Mouse (Mus musculus): ENCODE measurements around the gene Psmd10. TPM values are rescaled to one million over a fixed set of nuclear protein-coding genes. Genes with fewer than 3 reads are reported as not detected.

The Psmd10 gene
- polyA plus RNA-seq (2015; fragmentation: Nextera tagmentation; extraction: Ambion mirVana): 37.1 and 40.5 TPM in 2 replicates

DNA sequence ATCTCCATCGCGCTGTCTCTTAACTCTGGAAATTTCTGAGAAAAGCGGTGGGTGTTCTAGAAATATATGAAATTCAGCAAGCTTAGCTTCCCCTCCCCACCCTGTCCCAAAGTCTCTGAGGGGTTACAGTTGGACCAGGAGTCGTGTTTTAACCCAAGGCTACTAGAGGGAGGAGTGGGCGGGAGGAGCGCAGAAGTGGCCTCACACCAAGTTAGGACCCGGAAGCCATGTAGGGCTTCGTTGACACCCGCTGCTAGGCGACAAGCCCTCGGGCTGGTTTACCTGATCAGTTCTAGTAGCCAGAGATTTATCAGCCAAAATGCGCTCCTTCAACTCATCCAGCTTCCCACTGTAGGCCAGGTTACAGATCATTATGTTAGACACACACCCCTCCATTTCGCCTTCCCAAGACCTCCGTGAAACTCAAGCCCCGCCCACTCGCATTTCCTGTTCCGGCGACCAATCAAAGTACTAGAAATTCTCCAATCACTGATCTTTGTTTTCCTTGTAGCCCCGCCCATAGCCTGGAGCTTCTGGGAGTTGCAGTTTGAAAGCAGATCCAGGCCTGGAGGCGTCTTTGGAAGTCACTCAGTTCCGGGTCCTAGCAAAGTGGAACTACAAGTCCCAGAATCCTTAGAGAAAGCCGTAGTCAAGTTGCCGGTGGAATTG, at the start of gene Psmd10, which contains the start of gene Atg4a:
Gene Psmd10 (minus strand): TSS at position 457 of the 669 bp plus-strand sequence.
Gene Atg4a (plus strand): TSS at position 636 of the 669 bp plus-strand sequence.
- DNase-seq (ENCODE audit: low spot score) (peak; percentile 98), ATAC-seq (peak; percentile 99)
- WGBS: 11% methylated on average over 23 of the region's 23 CpGs
- Histone ChIP-seq H3K9ac (replicated peaks; ENCODE audit: low read depth) (0 out of 2 replicates have a peak within 1 kb of the TSS, but pooled peaks have one; percentile 26), H3K36me3 (ENCODE audit: insufficient read depth, low read length) (no peaks in the 10 kb centered on the region), H3K27me3 (replicated peaks; ENCODE audit: insufficient read depth, low read length) (no peaks in the 10 kb centered on the region), H3K4me3 (ENCODE audit: low read depth, low read length) (peak within 1 kb of the TSS; percentile 56), H3K27ac (ENCODE audit: low read length) (no peak within 1 kb of the TSS), H3K4me2 (replicated peaks; ENCODE audit: low read depth, low read length) (peak within 1 kb of the TSS; percentile 52), H3K9me3 (ENCODE audit: low read length) (no peaks in the 10 kb centered on the region), H3K4me1 (ENCODE audit: insufficient read depth, low read depth, low read length) (no peaks in the 10 kb centered on the region)
- TF ChIP-seq EP300 (IDR thresholded peaks at IDR 0.05): no peak
- no peak for TF ChIP-seq CTCF (IDR thresholded peaks at IDR 0.05)

DNA sequence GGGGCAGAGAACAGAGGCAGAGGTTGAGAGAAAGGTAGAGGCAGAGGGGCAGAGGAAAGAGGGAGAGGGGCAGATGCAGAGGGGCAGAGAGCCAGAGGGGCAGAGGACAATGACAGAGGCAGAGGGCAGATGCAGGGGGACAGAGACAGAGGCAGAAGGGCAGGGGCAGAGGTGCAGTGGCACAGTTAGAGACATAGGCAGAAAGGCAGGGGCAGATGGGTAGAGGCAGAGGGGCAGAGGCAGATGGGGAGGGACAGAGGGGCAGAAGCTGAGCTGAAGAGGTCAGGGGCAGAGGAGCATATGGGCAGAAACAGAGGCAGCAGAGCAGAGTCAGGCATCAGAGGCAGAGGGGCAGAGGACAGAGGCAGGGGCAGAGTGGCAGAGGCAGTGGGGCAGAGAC, 42.4 kb upstream of the Psmd10 start:
- Histone ChIP-seq H3K27ac (ENCODE audit: low read length) (no peak overlapping the region), H3K9me3 (ENCODE audit: low read length) (no peaks in the 10 kb centered on the region), H3K4me3 (ENCODE audit: low read depth, low read length) (no peak overlapping the region), H3K4me2 (replicated peaks; ENCODE audit: low read depth, low read length) (no peak overlapping the region), H3K4me1 (ENCODE audit: insufficient read depth, low read depth, low read length) (no peaks in the 10 kb centered on the region), H3K27me3 (replicated peaks; ENCODE audit: insufficient read depth, low read length) (no peaks in the 10 kb centered on the region), H3K36me3 (ENCODE audit: insufficient read depth, low read length) (no peaks in the 10 kb centered on the region), H3K9ac (replicated peaks; ENCODE audit: low read depth) (no peak overlapping the region)
- DNase-seq (ENCODE audit: low spot score) (no peak), ATAC-seq (no peak)
- no peak for TF ChIP-seq EP300 (IDR thresholded peaks at IDR 0.05)
- no peak for TF ChIP-seq CTCF (IDR thresholded peaks at IDR 0.05)

DNA sequence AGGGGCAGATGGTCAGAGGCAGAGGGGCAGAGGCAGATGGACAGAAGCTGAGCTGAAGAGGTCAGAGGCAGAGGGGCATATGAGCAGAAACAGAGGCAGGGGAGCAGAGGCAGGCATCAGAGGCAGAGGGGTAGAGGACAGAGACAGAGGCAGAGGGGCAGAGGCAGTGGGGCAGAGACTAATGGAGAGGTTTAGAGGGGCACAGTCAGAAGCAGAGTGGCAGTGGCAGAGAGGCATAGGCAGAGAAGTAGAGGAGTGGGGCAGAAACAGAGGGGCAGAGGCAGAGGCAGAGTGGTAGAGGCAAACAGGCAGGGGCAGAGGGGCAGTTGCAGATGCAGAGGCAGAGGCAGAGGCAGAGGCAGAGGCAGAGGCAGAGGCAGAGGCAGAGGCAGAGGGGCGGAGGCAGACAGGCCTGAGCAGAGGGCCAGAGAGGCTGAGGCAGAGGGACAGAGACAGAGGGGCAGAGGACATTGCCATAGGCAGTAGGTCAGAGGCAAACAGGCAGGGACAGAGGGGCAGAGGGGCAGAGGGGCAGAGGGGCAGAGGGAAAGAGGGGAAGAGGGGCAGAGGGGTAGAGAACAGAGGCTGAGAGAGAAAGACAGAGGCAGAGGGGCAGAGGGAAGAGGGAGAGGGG, 41.5 kb upstream of the Psmd10 start:
- Histone ChIP-seq H3K36me3 (ENCODE audit: insufficient read depth, low read length) (no peaks in the 10 kb centered on the region), H3K4me1 (ENCODE audit: insufficient read depth, low read depth, low read length) (no peaks in the 10 kb centered on the region), H3K9ac (replicated peaks; ENCODE audit: low read depth) (no peak overlapping the region), H3K27ac (ENCODE audit: low read length) (no peak overlapping the region), H3K4me2 (replicated peaks; ENCODE audit: low read depth, low read length) (no peak overlapping the region), H3K4me3 (ENCODE audit: low read depth, low read length) (no peak overlapping the region), H3K9me3 (ENCODE audit: low read length) (no peaks in the 10 kb centered on the region), H3K27me3 (replicated peaks; ENCODE audit: insufficient read depth, low read length) (no peaks in the 10 kb centered on the region)
- no peak for ATAC-seq
- TF ChIP-seq CTCF (IDR thresholded peaks at IDR 0.05): no peak
- no peak for TF ChIP-seq EP300 (IDR thresholded peaks at IDR 0.05)
- 88% methylated on average over 1 of the region's 1 CpGs for WGBS
- no peak for DNase-seq (ENCODE audit: low spot score)

DNA sequence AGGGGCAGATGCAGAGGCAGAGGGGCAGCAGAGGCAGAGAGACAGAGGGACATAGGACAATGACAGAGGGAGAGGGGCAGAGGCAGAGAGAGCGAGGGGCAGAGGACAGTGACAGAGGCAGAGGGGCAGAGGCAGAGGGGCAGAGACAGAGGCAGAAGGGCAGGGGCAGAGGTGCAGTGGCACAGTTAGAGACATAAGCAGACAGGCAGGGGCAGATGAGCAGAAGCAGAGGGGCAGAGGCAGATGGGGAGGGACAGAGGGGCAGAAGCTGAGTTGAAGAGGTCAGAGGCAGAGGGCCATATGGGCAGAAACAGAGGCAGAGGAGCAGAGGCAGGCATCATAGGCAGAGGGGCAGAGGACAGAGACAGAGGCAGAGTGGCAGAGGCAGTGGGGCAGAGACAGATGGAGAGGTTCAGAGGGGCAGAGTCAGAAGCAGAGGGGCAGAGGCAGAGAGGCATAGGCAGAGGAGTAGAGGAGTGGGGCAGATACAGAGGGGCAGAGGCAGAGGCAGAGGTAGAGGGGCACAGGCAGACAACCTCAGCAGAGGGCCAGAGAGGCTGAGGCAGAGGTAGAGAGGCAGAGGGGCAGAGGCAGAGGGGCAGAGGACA, 40.5 kb upstream of the Psmd10 start:
- Histone ChIP-seq H3K4me1 (ENCODE audit: insufficient read depth, low read depth, low read length) (no peaks in the 10 kb centered on the region), H3K9ac (replicated peaks; ENCODE audit: low read depth) (no peak overlapping the region), H3K36me3 (ENCODE audit: insufficient read depth, low read length) (no peaks in the 10 kb centered on the region), H3K27me3 (replicated peaks; ENCODE audit: insufficient read depth, low read length) (no peaks in the 10 kb centered on the region), H3K4me3 (ENCODE audit: low read depth, low read length) (no peak overlapping the region), H3K4me2 (replicated peaks; ENCODE audit: low read depth, low read length) (no peak overlapping the region), H3K27ac (ENCODE audit: low read length) (no peak overlapping the region), H3K9me3 (ENCODE audit: low read length) (no peaks in the 10 kb centered on the region)
- ATAC-seq (peak; percentile 35), DNase-seq (ENCODE audit: low spot score) (no peak)
- TF ChIP-seq CTCF (IDR thresholded peaks at IDR 0.05) (no peak), EP300 (IDR thresholded peaks at IDR 0.05) (no peak)
- 80% methylated on average over 1 of the region's 1 CpGs for WGBS

DNA sequence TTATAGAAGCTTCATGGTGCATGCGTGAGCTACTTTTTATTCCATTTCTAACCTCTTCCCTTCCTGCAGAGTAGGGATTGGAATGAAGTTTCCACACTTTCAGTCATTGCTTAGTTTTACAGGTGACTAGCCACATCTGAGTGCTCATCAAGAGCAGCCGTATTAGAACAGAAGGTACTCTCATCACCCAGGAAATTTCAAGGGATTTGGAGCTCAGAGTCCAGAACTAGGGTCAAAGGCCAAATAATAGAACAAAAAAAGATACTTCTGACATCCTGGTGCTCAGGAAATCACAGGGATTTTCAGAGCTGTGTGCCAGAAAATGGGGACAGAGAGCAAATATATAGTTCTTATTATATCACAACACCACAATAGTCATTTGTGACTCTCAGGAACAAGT, 28.7 kb upstream of the Psmd10 start:
- Histone ChIP-seq H3K9ac (replicated peaks; ENCODE audit: low read depth) (no peak overlapping the region), H3K4me3 (ENCODE audit: low read depth, low read length) (no peak overlapping the region), H3K36me3 (ENCODE audit: insufficient read depth, low read length) (no peaks in the 10 kb centered on the region), H3K9me3 (ENCODE audit: low read length) (no peaks in the 10 kb centered on the region), H3K4me1 (ENCODE audit: insufficient read depth, low read depth, low read length) (no peaks in the 10 kb centered on the region; the same call in 1 of the 2 replicates), H3K27me3 (replicated peaks; ENCODE audit: insufficient read depth, low read length) (no peaks in the 10 kb centered on the region), H3K27ac (ENCODE audit: low read length) (no peak overlapping the region), H3K4me2 (replicated peaks; ENCODE audit: low read depth, low read length) (no peak overlapping the region)
- ATAC-seq (no peak; the same call in 1 of the 2 replicates), DNase-seq (ENCODE audit: low spot score) (no peak)
- WGBS: 63% methylated on average over 2 of the region's 2 CpGs
- TF ChIP-seq EP300 (IDR thresholded peaks at IDR 0.05) (no peak), CTCF (IDR thresholded peaks at IDR 0.05) (no peak)

DNA sequence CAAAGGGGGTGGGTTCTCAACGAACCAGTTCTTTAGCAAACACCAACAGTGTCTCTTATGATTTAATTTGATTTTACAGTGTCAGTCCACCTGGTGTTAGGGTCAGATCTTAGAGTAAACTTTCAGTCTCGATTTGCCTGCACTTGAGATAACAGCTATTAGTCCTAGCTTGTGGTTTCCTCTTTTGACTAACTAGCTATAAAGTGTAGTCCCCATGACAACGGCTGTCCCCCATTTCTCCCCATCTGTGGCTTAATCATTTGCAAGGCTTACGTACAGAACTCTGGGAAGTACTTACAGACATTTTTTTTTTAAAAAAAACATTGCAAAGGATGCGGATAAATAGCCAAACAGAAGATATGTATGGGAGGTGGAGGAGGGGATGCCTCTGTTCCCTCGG, 28.3 kb upstream of the Psmd10 start:
- ATAC-seq: peak; percentile 63
- H3K4me1 ChIP-seq (ENCODE audit: insufficient read depth, low read depth, low read length): no peaks in the 10 kb centered on the region; the same call in 1 of the 2 replicates
- H3K4me3 ChIP-seq (ENCODE audit: low read depth, low read length): no peak overlapping the region
- no peaks in the 10 kb centered on the region for H3K27me3 ChIP-seq (replicated peaks; ENCODE audit: insufficient read depth, low read length)
- H3K4me2 ChIP-seq (replicated peaks; ENCODE audit: low read depth, low read length): no peak overlapping the region
- no peak overlapping the region for H3K27ac ChIP-seq (ENCODE audit: low read length)
- DNase-seq (ENCODE audit: low spot score): peak; percentile 33
- H3K36me3 ChIP-seq (ENCODE audit: insufficient read depth, low read length): no peaks in the 10 kb centered on the region
- H3K9ac ChIP-seq (replicated peaks; ENCODE audit: low read depth): no peak overlapping the region
- no peaks in the 10 kb centered on the region for H3K9me3 ChIP-seq (ENCODE audit: low read length)
- whole genome bisulfite sequencing: 49% methylated on average over 6 of the region's 6 CpGs
- no peak for TF ChIP-seq EP300 (IDR thresholded peaks at IDR 0.05)

Measured in lung, postnatal 0 days (tissue).